Mouse (Mus musculus) small intestine, adult 2 months (tissue): ENCODE data around the gene 1700020N01Rik. TPM values are rescaled to one million over a fixed set of nuclear protein-coding genes. Genes with fewer than 3 reads are reported as not detected.

Source experiments
- H3K27ac ChIP-seq: fragments of 200-500 bp; 2 replicates; pipeline ENCODE4 v1.5.1; 2012; ENCODE audit warnings: low read depth, low read length, control low read depth, inconsistent platforms; ENCODE audit not compliant: insufficient read depth
- H3K27me3 ChIP-seq: fragments of 200-500 bp; 2 replicates; pipeline ENCODE4 v1.6.1; 2012; ENCODE audit warnings: mild to moderate bottlenecking, moderate library complexity, low read length, inconsistent platforms; ENCODE audit not compliant: control insufficient read depth, insufficient read depth
- H3K36me3 ChIP-seq: fragments of 200-500 bp; 2 replicates; pipeline ENCODE4 v1.6.1; 2012; ENCODE audit warnings: mild to moderate bottlenecking, low read length, control low read depth, inconsistent platforms; ENCODE audit not compliant: control insufficient read depth, insufficient read depth
- H3K4me1 ChIP-seq: fragments of 200-500 bp; 2 replicates; pipeline ENCODE4 v1.6.1; 2012; ENCODE audit warnings: low read length, inconsistent platforms, mixed read lengths; ENCODE audit not compliant: control insufficient read depth, insufficient read depth, insufficient read length
- H3K4me3 ChIP-seq: fragments of 200-500 bp; 2 replicates; pipeline ENCODE4 v1.5.1; 2012; ENCODE audit warnings: low read depth, mild to moderate bottlenecking, control low read depth, inconsistent platforms, low read length, moderate library complexity
- CTCF ChIP-seq: fragments of 200-500 bp; IDR thresholded peaks from 2 replicates; pipeline ENCODE4 v1.5.1; 2012; ENCODE audit warnings: low read depth, mild to moderate bottlenecking, control low read depth, inconsistent platforms, low read length, moderate library complexity, mixed read lengths; ENCODE audit not compliant: insufficient replicate concordance, insufficient read length; ENCODE audit errors: extremely low read depth
- POLR2A ChIP-seq: fragments of 200-500 bp; IDR thresholded peaks from 2 replicates; pipeline ENCODE4 v1.6.1; 2012; ENCODE audit warnings: low read depth, mild to moderate bottlenecking, control low read depth, inconsistent platforms, low read length, moderate library complexity
- WGBS: fragments of 180-500 bp; shearing (Covaris S2); methylation state at CpG from one replicate; pipeline ENCODE4 v1.1.7; 2018; 5-methylcytosine and 5-hydroxymethylcytosine counted together
- polyA plus RNA-seq: library from polyadenylated mRNA; depleted of rRNA; stranded (reverse); fragments of >200 nt; gene quantifications from 2 replicates; pipeline ENCODE4 v1.2.3, GENCODE M21; 2012

1700020N01Rik gene
- polyA plus RNA-seq, 1 experiment, result 0.11 TPM

- no peak overlapping the region for H3K4me3 ChIP-seq
- peaks cover 16% of the 10 kb centered on the region for H3K4me1 ChIP-seq
- TF ChIP-seq CTCF (no peak), POLR2A (no peak)
- 86% methylated on average over 8 of the region's 8 CpGs for WGBS
- no peaks in the 10 kb centered on the region for H3K36me3 ChIP-seq
- no peaks in the 10 kb centered on the region for H3K27me3 ChIP-seq
- H3K27ac ChIP-seq, result peak overlapping the region; percentile 55
Observed at GRCm38 (mm10) chr10:21604476-21604875, 11.5 kb downstream of the 1700020N01Rik start.

- TF ChIP-seq POLR2A, result no peak
- TF ChIP-seq CTCF, result no peak
- peak overlapping the region; percentile 58 for H3K27ac ChIP-seq
- WGBS, result 12% methylated on average over 4 of the region's 4 CpGs
- no peaks in the 10 kb centered on the region for H3K27me3 ChIP-seq
- no peak overlapping the region for H3K4me3 ChIP-seq
- H3K4me1 ChIP-seq, result peaks cover 16% of the 10 kb centered on the region
- no peaks in the 10 kb centered on the region for H3K36me3 ChIP-seq
Observed at GRCm38 (mm10) chr10:21605011-21605571, 12.1 kb downstream of the 1700020N01Rik start.

GRCm38 (mm10) chr10:21605601-21606000 is 12.7 kb downstream of the 1700020N01Rik start:
- Histone ChIP-seq H3K27me3 (no peaks in the 10 kb centered on the region), H3K4me3 (no peak overlapping the region), H3K36me3 (no peaks in the 10 kb centered on the region), H3K27ac (peak overlapping the region; percentile 58), H3K4me1 (peaks cover 16% of the 10 kb centered on the region)
- 86% methylated on average over 5 of the region's 5 CpGs for WGBS
- TF ChIP-seq CTCF (no peak), POLR2A (no peak)

- no peak overlapping the region for H3K27ac ChIP-seq
- no peak overlapping the region for H3K4me3 ChIP-seq
- TF ChIP-seq POLR2A (no peak), CTCF (no peak)
- WGBS, result 59% methylated on average over 5 of the region's 5 CpGs
- H3K36me3 ChIP-seq, result no peaks in the 10 kb centered on the region
- H3K27me3 ChIP-seq, result no peaks in the 10 kb centered on the region
- H3K4me1 ChIP-seq, result peaks cover 22% of the 10 kb centered on the region
Observed at GRCm38 (mm10) chr10:21606931-21607330, 14.0 kb downstream of the 1700020N01Rik start.

- no peak for TF ChIP-seq POLR2A
- WGBS, result 12% methylated on average over 2 of the region's 2 CpGs
- H3K4me3 ChIP-seq, result no peak overlapping the region
- no peaks in the 10 kb centered on the region for H3K36me3 ChIP-seq
- H3K27me3 ChIP-seq, result no peaks in the 10 kb centered on the region
- H3K4me1 ChIP-seq, result peaks cover 29% of the 10 kb centered on the region
- H3K27ac ChIP-seq, result peak overlapping the region; percentile 83
Observed at GRCm38 (mm10) chr10:21609583-21609982, 16.6 kb downstream of the 1700020N01Rik start.

GRCm38 (mm10) chr10:21613021-21613860 is 20.3 kb downstream of the 1700020N01Rik start:
- Histone ChIP-seq H3K27me3 (no peaks in the 10 kb centered on the region), H3K27ac (peak overlapping the region; percentile 91), H3K4me3 (no peak overlapping the region), H3K4me1 (peaks cover 17% of the 10 kb centered on the region), H3K36me3 (no peaks in the 10 kb centered on the region)
- 60% methylated on average over 4 of the region's 4 CpGs for WGBS
- TF ChIP-seq CTCF, result no peak
- no peak for TF ChIP-seq POLR2A

GRCm38 (mm10) chr10:21614520-21614919 is 21.6 kb downstream of the 1700020N01Rik start:
- TF ChIP-seq CTCF (no peak), POLR2A (no peak)
- H3K36me3 ChIP-seq, result no peaks in the 10 kb centered on the region
- no peak overlapping the region for H3K4me3 ChIP-seq
- 86% methylated on average over 1 of the region's 1 CpGs for WGBS
- no peaks in the 10 kb centered on the region for H3K27me3 ChIP-seq
- H3K27ac ChIP-seq, result no peak overlapping the region
- peaks cover 16% of the 10 kb centered on the region for H3K4me1 ChIP-seq
